Mouse (Mus musculus) embryonic facial prominence, embryonic 11.5 days (tissue): ENCODE results near the gene Zmym3. TPM values are rescaled to one million over a fixed set of nuclear protein-coding genes. Genes with fewer than 3 reads are reported as not detected.
A peak's percentile ranks its signal among the peaks of the same experiment; 100 is the strongest.

Source experiments
- ATAC-seq: fragments of 200-750 bp; cut with Nextera tagmentation; replicated peaks from 2 replicates; pipeline ENCODE4 v1.8.0; 2017; ENCODE audit warnings: low read depth; ENCODE audit not compliant: insufficient number of reproducible peaks, low FRiP score, low TSS enrichment
- DNase-seq: peaks from one replicate; pipeline ENCODE4 v3.0.0-alpha.2; 2015; ENCODE audit warnings: low spot score
- H3K27ac ChIP-seq: fragments of 300-500 bp; sonication (generic); replicated peaks from 2 replicates; pipeline ENCODE4 v1.5.1; 2014; ENCODE audit warnings: mild to moderate bottlenecking, low read depth, low read length, control low read depth
- H3K27me3 ChIP-seq: fragments of 300-500 bp; sonication (generic); 2 replicates; pipeline ENCODE4 v1.6.1; 2014; ENCODE audit warnings: mild to moderate bottlenecking, low read length, moderate library complexity, mixed read lengths; ENCODE audit not compliant: control insufficient read depth, insufficient read depth
- H3K36me3 ChIP-seq: fragments of 300-500 bp; sonication (generic); replicated peaks from 2 replicates; pipeline ENCODE4 v1.6.1; 2014; ENCODE audit warnings: low read depth, mild to moderate bottlenecking, low read length, moderate library complexity, mixed read lengths; ENCODE audit not compliant: control insufficient read depth, insufficient read depth
- H3K4me1 ChIP-seq: fragments of 300-500 bp; sonication (generic); 2 replicates; pipeline ENCODE4 v1.6.1; 2014; ENCODE audit warnings: low read length, mixed read lengths; ENCODE audit not compliant: control insufficient read depth, insufficient read depth
- H3K4me2 ChIP-seq: fragments of 300-500 bp; sonication (generic); 2 replicates; pipeline ENCODE4 v1.6.1; 2014; ENCODE audit warnings: low read depth, mild to moderate bottlenecking, control low read depth, low read length, moderate library complexity
- H3K4me3 ChIP-seq: fragments of 300-500 bp; sonication (generic); 2 replicates; pipeline ENCODE4 v1.5.1; 2014; ENCODE audit warnings: low read depth, low read length, control low read depth
- H3K9ac ChIP-seq: fragments of 300-500 bp; sonication (generic); replicated peaks from 2 replicates; pipeline ENCODE4 v1.6.1; 2014; ENCODE audit warnings: mild to moderate bottlenecking, control low read depth, low read length
- H3K9me3 ChIP-seq: fragments of 300-500 bp; sonication (generic); replicated peaks from 2 replicates; pipeline ENCODE4 v1.6.1; 2016; ENCODE audit warnings: mild to moderate bottlenecking, low read length, inconsistent platforms, mixed read lengths; ENCODE audit not compliant: control insufficient read depth
- WGBS: fragments of 180-500 bp; shearing (Covaris S2); extraction: QIAGEN DNeasy Blood & Tissue Kit; methylation state at CpG from one replicate; pipeline ENCODE4 v1.1.7; 2014; 5-methylcytosine and 5-hydroxymethylcytosine counted together
- polyA plus RNA-seq: library from polyadenylated mRNA; unstranded; fragments of >200 nt; fragmentation: Nextera tagmentation; extraction: Ambion mirVana; gene quantifications from 2 replicates; pipeline ENCODE4 v1.2.1, GENCODE M21; 2014

The Zmym3 gene
- polyA plus RNA-seq, 1 experiment from 2014 or later = 25.2 TPM

- Histone ChIP-seq H3K9me3 (no peaks in the 10 kb centered on the region), H3K4me2 (no peak overlapping the region), H3K9ac (no peak overlapping the region), H3K36me3 (no peaks in the 10 kb centered on the region), H3K27me3 (no peaks in the 10 kb centered on the region), H3K4me1 (no peaks in the 10 kb centered on the region; the same call in 1 of the 2 replicates), H3K4me3 (no peak overlapping the region), H3K27ac (no peak overlapping the region)
- WGBS = 86% methylated on average over 2 of the region's 2 CpGs
- ATAC-seq = no peak
- no peak for DNase-seq
Observed at GRCm38 (mm10) chrX:101423462-101423861, 2.8 kb upstream of the Zmym3 start.

- peak overlapping the region; percentile 64 for H3K4me2 ChIP-seq
- no peak overlapping the region for H3K27ac ChIP-seq
- H3K9me3 ChIP-seq = no peaks in the 10 kb centered on the region
- ATAC-seq (peak; percentile 94), DNase-seq (peak; percentile 89)
- WGBS = 16% methylated on average over 43 of the region's 54 CpGs
- H3K36me3 ChIP-seq = no peaks in the 10 kb centered on the region
- peak overlapping the region; percentile 64 for H3K9ac ChIP-seq
- peak overlapping the region; percentile 53 for H3K4me3 ChIP-seq
- no peaks in the 10 kb centered on the region; the same call in 1 of the 2 replicates for H3K4me1 ChIP-seq
- H3K27me3 ChIP-seq = no peaks in the 10 kb centered on the region
Observed at GRCm38 (mm10) chrX:101419725-101420699, 637 bp downstream of the Zmym3 start.

- Histone ChIP-seq H3K27ac (no peak overlapping the region), H3K4me3 (peak overlapping the region; percentile 53), H3K36me3 (no peaks in the 10 kb centered on the region), H3K9ac (peak overlapping the region; percentile 64), H3K27me3 (no peaks in the 10 kb centered on the region), H3K9me3 (no peaks in the 10 kb centered on the region), H3K4me2 (peak overlapping the region; percentile 53), H3K4me1 (no peaks in the 10 kb centered on the region; the same call in 1 of the 2 replicates)
- peak; percentile 15 for DNase-seq
- WGBS = 23% methylated on average over 35 of the region's 36 CpGs
- ATAC-seq = no peak; the same call in 1 of the 2 replicates
Observed at GRCm38 (mm10) chrX:101418946-101419724, 1.5 kb downstream of the Zmym3 start.

- H3K27me3 ChIP-seq = peaks cover 9% of the 10 kb centered on the region; the same call in 1 of the 2 replicates
- H3K4me2 ChIP-seq = no peak overlapping the region
- H3K9ac ChIP-seq = no peak overlapping the region
- H3K4me3 ChIP-seq = no peak overlapping the region
- H3K4me1 ChIP-seq = no peaks in the 10 kb centered on the region
- WGBS = 34% methylated on average over 8 of the region's 11 CpGs
- DNase-seq (peak; percentile 3), ATAC-seq (no peak)
- no peaks in the 10 kb centered on the region for H3K9me3 ChIP-seq
- no peaks in the 10 kb centered on the region for H3K36me3 ChIP-seq
- H3K27ac ChIP-seq = no peak overlapping the region
Observed at GRCm38 (mm10) chrX:101396459-101396858, 24.2 kb downstream of the Zmym3 start.

- WGBS = 61% methylated on average over 2 of the region's 2 CpGs
- DNase-seq (no peak), ATAC-seq (no peak)
- no peaks in the 10 kb centered on the region for H3K4me1 ChIP-seq
- H3K27ac ChIP-seq = no peak overlapping the region
- no peaks in the 10 kb centered on the region for H3K36me3 ChIP-seq
- no peaks in the 10 kb centered on the region for H3K9me3 ChIP-seq
- no peak overlapping the region for H3K9ac ChIP-seq
- H3K4me3 ChIP-seq = no peak overlapping the region
- no peak overlapping the region for H3K4me2 ChIP-seq
- peaks cover 9% of the 10 kb centered on the region; the same call in 1 of the 2 replicates for H3K27me3 ChIP-seq
Observed at GRCm38 (mm10) chrX:101394341-101394740, 26.3 kb downstream of the Zmym3 start.

DNA sequence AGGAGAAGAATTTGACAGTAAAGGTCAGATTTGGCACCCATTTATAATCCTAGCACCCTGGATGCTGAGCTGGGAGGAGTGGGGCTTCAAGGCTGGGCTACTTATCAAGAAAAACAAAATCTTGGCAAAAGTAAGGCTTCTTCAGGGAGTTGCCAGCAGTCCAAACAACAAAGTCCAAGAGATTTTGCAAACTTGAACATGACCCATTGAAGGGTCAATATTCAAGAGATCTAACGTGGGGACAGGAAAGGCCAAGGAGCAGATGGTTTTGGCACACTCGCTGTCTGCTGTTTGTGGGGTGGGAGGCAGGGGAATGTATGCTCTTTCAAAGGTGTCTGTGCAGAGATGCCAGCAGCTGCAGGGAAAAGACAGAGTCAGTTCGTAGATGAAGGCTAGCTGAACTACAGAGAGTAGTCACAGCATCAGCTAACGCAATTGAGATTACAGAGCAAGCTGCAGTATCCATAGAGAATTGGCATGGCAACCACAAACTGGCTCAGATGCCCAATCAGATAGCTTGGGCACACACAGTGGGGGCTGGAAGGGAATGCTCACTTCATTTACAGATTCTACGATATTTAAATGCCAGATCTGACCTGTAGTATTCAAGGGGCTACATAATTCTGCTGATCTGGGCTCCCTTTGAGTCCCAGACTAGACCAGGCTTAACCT lies 31.6 kb downstream of the Zmym3 start:
- Histone ChIP-seq H3K9me3 (no peaks in the 10 kb centered on the region), H3K36me3 (no peaks in the 10 kb centered on the region), H3K9ac (no peak overlapping the region), H3K27ac (no peak overlapping the region), H3K4me3 (no peak overlapping the region), H3K4me1 (no peaks in the 10 kb centered on the region), H3K4me2 (no peak overlapping the region), H3K27me3 (peaks cover 14% of the 10 kb centered on the region)
- 71% methylated on average over 5 of the region's 5 CpGs for WGBS
- DNase-seq = no peak
- ATAC-seq = no peak

GRCm38 (mm10) chrX:101386222-101386621 lies 34.4 kb downstream of the Zmym3 start:
- H3K27me3 ChIP-seq = peaks cover 23% of the 10 kb centered on the region
- no peak overlapping the region for H3K27ac ChIP-seq
- no peak for DNase-seq
- H3K4me1 ChIP-seq = no peaks in the 10 kb centered on the region
- H3K9ac ChIP-seq = no peak overlapping the region
- WGBS = 31% methylated on average over 4 of the region's 4 CpGs
- no peaks in the 10 kb centered on the region for H3K36me3 ChIP-seq
- H3K9me3 ChIP-seq = no peaks in the 10 kb centered on the region
- no peak overlapping the region for H3K4me2 ChIP-seq
- no peak for ATAC-seq
- H3K4me3 ChIP-seq = no peak overlapping the region
